Comparison of ENCODE assay signal across 8 mouse cellular contexts in the genomic region with DNA sequence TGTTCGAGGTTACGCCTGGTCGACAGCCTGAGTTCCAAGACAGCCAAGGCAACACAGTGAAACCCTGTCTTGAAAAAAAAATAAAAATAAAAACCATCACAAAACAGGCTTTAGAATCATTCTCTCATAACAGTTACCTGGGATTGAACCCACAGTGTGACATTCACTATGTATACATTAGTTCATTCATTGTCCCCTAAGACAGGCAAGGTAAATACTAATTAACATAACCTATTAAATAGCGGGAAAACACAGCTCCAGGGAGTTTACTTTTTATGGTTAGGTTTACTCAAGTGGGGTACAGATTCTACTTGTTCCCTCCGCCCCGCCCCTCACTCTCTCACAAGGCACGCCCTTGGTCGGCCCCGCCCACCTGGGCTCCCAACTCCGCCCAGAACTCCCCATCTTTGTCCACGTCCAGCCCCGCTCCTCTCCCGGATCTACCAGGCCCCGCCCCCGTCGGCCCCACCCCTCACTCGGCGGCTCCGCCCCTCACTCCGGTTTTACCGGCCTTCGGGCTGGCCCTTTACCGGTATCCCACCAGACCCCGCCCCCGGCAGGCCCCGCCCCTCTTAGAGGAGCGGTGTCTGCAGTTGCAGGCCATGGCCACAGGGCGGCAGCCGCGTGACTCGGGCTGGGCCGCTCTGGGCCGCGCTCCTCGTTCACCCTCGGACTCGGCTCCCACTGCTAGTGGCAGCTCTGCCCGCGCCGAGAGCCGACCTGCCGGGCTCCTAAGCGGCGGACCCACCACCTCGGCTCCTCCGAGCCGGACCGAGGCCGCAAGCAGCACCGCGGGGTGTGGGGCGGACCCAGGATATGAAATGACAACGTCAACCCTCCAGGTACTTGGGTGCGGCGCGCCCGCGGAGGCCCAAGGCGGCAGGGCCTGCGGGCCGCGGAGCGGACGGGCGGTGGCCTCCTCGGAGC. TPM values are rescaled to one million over a fixed set of nuclear protein-coding genes. Genes with fewer than 3 reads are reported as not detected.
DNase-seq lines count a peak whose midpoint lies in the region; ATAC-seq and TF ChIP-seq lines count a peak whose summit lies in the region.

A gene (plus strand): TSS at position 573 of the 927 bp plus-strand sequence.

- peak within 1 kb of the TSS; percentile 42 for H3K27ac ChIP-seq in bone marrow macrophage, adult 2 months (ENCODE audit: insufficient read depth, low read depth, low read length)
- peak within 1 kb of the TSS; percentile 50 for H3K27ac ChIP-seq in embryonic fibroblast, embryonic 13.5 days (ENCODE audit: insufficient read depth, low read length)
- H3K27ac ChIP-seq in heart, embryonic 10.5 days: peak within 1 kb of the TSS; percentile 91
- peak within 1 kb of the TSS; percentile 88 for H3K27ac ChIP-seq in kidney, embryonic 15.5 days

- H3K9ac ChIP-seq in kidney, embryonic 15.5 days: peak within 1 kb of the TSS; percentile 98

- no peak for TF ChIP-seq CTCF in bone marrow macrophage, adult 2 months (IDR thresholded peaks at IDR 0.05; ENCODE audit: low read depth, low read length)
- peak; percentile 75; the same call in 1 of the 2 replicates for TF ChIP-seq CTCF in embryonic fibroblast, embryonic 13.5 days (IDR thresholded peaks at IDR 0.05; ENCODE audit: borderline replicate concordance, insufficient read depth, low read length)

- peaks cover 33% of the 10 kb centered on the region for H3K4me1 ChIP-seq in bone marrow macrophage, adult 2 months (ENCODE audit: control insufficient read depth, insufficient read depth, low read length)
- peaks cover 6% of the 10 kb centered on the region for H3K4me1 ChIP-seq in embryonic fibroblast, embryonic 13.5 days (ENCODE audit: control insufficient read depth, insufficient read depth, low read length)
- H3K4me1 ChIP-seq in heart, embryonic 10.5 days: peaks cover 18% of the 10 kb centered on the region
- peaks cover 18% of the 10 kb centered on the region for H3K4me1 ChIP-seq in kidney, embryonic 15.5 days

- peaks cover 7% of the 10 kb centered on the region for H3K36me3 ChIP-seq in heart, embryonic 10.5 days
- H3K36me3 ChIP-seq in kidney, embryonic 15.5 days: no peaks in the 10 kb centered on the region; the same call in 1 of the 2 replicates

- peak; percentile 97 for DNase-seq in A20 (ENCODE audit: low read depth, low spot score)
- DNase-seq in heart, embryonic 10.5 days (ENCODE audit: low spot score): peak; percentile 98
- peak; percentile 98 for DNase-seq in liver
- DNase-seq in spleen, postnatal 4 days (ENCODE audit: low spot score in 2 of 2): peak; percentile 97 to 99

- no peak for TF ChIP-seq POLR2A in bone marrow macrophage, adult 2 months (IDR thresholded peaks at IDR 0.05; ENCODE audit: borderline replicate concordance, low read depth, low read length)
- peak; percentile 79 for TF ChIP-seq POLR2A in embryonic fibroblast, embryonic 13.5 days (IDR thresholded peaks at IDR 0.05; ENCODE audit: low read depth, low read length)

- peak; percentile 96 for ATAC-seq in kidney, embryonic 15.5 days (replicated peaks; ENCODE audit: low FRiP score)
- peak; percentile 82 for ATAC-seq in monocyte, adult 5-6 weeks (replicated peaks; ENCODE audit: insufficient number of reproducible peaks, low FRiP score, low TSS enrichment, poor library complexity, severe bottlenecking)

- H3K27me3 ChIP-seq in heart, embryonic 10.5 days (ENCODE audit: insufficient read depth, poor library complexity, severe bottlenecking): no peaks in the 10 kb centered on the region
- no peaks in the 10 kb centered on the region for H3K27me3 ChIP-seq in kidney, embryonic 15.5 days

- H3K4me3 ChIP-seq in bone marrow macrophage, adult 2 months (ENCODE audit: insufficient read depth, low read length): peak within 1 kb of the TSS; percentile 74
- H3K4me3 ChIP-seq in embryonic fibroblast, embryonic 13.5 days (ENCODE audit: insufficient read depth, low read length): peak within 1 kb of the TSS; percentile 97
- peak within 1 kb of the TSS; percentile 95 for H3K4me3 ChIP-seq in heart, embryonic 10.5 days
- peak within 1 kb of the TSS; percentile 96 for H3K4me3 ChIP-seq in kidney, embryonic 15.5 days (replicated peaks)

- H3K9me3 ChIP-seq in heart, embryonic 10.5 days: no peaks in the 10 kb centered on the region
- no peaks in the 10 kb centered on the region for H3K9me3 ChIP-seq in kidney, embryonic 15.5 days (replicated peaks)

- 4% methylated on average over 66 of the region's 66 CpGs for WGBS in heart, embryonic 10.5 days
- 5% methylated on average over 66 of the region's 66 CpGs for WGBS in kidney, embryonic 15.5 days

- H3K4me2 ChIP-seq in kidney, embryonic 15.5 days: peak within 1 kb of the TSS; percentile 81

RNA-seq across cellular contexts. Expression of the gene that starts here (rescaled TPM):
- 41.0 and 42.1 TPM in 2 replicates for polyA plus RNA-seq in bone marrow macrophage, adult 2 months (2012; ENCODE audit: insufficient read depth, insufficient read length, missing spikeins)
- polyA plus RNA-seq in embryonic fibroblast, embryonic 13.5 days (2011; ENCODE audit: insufficient read length, low read depth, missing spikeins): 47.0 and 48.3 TPM in 2 replicates
- 52.3 and 52.8 TPM in 2 replicates for polyA plus RNA-seq in heart, embryonic 10.5 days (2016; fragmentation: Nextera tagmentation; extraction: Ambion mirVana)
- 65.9 and 70.0 TPM in 2 replicates for polyA plus RNA-seq in kidney, embryonic 15.5 days (2015; fragmentation: Nextera tagmentation; extraction: Ambion mirVana)
- 44.7 to 57.3 TPM (median 45.4 TPM) in 3 replicates for total RNA-seq in monocyte, adult 5-6 weeks (2017)

Comparison
In these comparisons a context has a peak if more than half of its experiments do, and no peak if none do; other contexts are left out.
1. Peak in every context shown above with its lines: DNase-seq, ATAC-seq, H3K4me3 ChIP-seq and H3K27ac ChIP-seq.